Mouse (Mus musculus) heart, postnatal 0 days (tissue): ENCODE measurements around the gene Tyw1.

Experiments used
- CTCF ChIP-seq: IDR thresholded peaks from 2 replicates; pipeline ENCODE4 v1.5.1; 2016; ENCODE audit warnings: antibody characterized with exemption, control low read depth, low read depth
- EP300 ChIP-seq: IDR thresholded peaks from 2 replicates; pipeline ENCODE4 v1.6.1; 2016; ENCODE audit warnings: antibody characterized with exemption, low read depth

GRCm38 (mm10) chr5:130363111-130363510 is 107.7 kb downstream of the Tyw1 start:
- TF ChIP-seq EP300 (no peak), CTCF (no peak)
